Mouse (Mus musculus) 416B (cell line): ENCODE measurements around the gene Gm3415.
"Not testable (repeated sequence)": the region's sequence is repeated elsewhere in the genome, so short reads cannot be mapped to it uniquely, and the experiment has no call there.

Experiments used
- DNase-seq: peaks from one replicate; pipeline ENCODE4 v3.0.0; 2011; ENCODE audit warnings: low read depth

Gene Gm3415

DNA sequence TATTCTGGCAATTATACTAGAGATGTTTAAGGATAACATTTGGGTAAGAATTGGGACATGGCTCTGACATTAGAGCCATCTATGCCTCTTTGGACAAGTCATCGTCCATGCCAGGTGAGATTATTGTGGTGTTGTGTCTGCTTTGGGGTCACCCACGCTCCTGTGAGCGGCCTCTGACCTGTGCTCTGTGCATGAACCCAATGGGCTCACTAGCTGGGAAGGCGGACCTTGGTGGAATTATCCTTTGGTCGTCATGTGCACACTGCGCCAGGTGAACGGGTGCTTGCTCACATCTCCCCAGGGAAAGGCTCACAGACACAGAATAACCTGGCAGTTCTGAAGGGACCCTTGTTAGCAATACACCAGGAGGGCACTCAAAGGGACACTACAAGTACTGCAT lies 43.3 kb downstream of the Gm3415 start:
- not testable (repeated sequence) for DNase-seq

DNA sequence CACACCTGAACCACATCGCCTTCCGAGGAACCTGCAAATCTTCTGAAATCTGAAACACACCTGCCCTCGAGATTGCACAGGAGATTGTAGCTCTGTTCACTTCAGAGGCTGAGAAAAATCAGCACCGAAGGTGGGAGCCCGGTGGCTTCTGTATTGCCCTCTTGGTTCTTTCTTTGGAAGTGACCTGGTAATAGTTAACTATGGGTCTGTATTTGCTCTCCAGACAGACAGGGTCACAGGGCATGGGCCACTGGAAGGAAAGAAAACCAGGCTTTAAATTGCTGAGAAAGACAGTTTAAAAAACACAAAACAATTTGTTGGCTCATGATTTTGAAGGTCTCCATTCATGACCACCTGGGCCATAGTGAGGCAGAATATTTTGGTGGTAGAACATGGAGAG lies 44.0 kb downstream of the Gm3415 start:
- DNase-seq = no peak

- DNase-seq = no peak
These were observed 50.3 kb downstream of the Gm3415 start for GRCm38 (mm10) chr5:146606221-146606620.

GRCm38 (mm10) chr5:146606895-146607294 lies 51.0 kb downstream of the Gm3415 start:
- DNase-seq = no peak

GRCm38 (mm10) chr5:146607816-146608215 lies 51.9 kb downstream of the Gm3415 start:
- no peak for DNase-seq
